Comparison of ENCODE assay signal across 29 mouse cellular contexts in the genomic region with DNA sequence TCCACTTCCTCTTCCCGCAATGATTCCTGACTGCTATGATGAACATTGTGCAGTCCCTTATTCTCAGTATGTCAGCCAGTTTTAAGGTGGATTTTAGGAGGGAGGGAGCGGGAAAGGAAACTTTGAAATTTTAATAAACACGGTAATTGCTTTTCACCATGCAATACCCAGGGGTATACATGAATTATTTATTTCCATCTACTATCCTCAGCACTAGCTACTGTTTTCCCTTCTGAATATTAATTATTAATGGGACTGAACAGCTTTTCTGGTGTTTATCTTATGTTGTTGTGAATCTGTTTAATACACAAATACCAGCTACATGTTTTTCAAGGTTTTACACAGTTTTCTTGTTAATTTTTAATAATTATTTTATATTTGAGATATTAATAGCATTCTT. TPM values are rescaled to one million over a fixed set of nuclear protein-coding genes. Genes with fewer than 3 reads are reported as not detected.
DNase-seq lines count a peak whose midpoint lies in the region; ATAC-seq lines count a peak whose summit lies in the region.
"Had no signal": no experiment of that assay in that cellular context is flagged by ENCODE, and none has a peak within 500 bp of the region (broad histone marks: within the 10 kb centered on the region; RNA-seq: fewer than 3 reads in every experiment).

No protein-coding gene starts in this region.

- no peaks in the 10 kb centered on the region for H3K9me3 ChIP-seq in midbrain, embryonic 13.5 days
- H3K9me3 ChIP-seq in midbrain, embryonic 11.5 days (ENCODE audit: control insufficient read depth, low read length), result no peaks in the 10 kb centered on the region
- H3K9me3 ChIP-seq in hindbrain, embryonic 13.5 days, result no peaks in the 10 kb centered on the region
- H3K9me3 ChIP-seq in midbrain, embryonic 16.5 days (replicated peaks; ENCODE audit: control insufficient read depth, low read length, poor library complexity, severe bottlenecking), result no peaks in the 10 kb centered on the region
- H3K9me3 ChIP-seq: forebrain, embryonic 10.5 days; heart, embryonic 15.5 days; intestine, embryonic 15.5 days; limb, embryonic 10.5 days; liver, embryonic 15.5 days; lung, embryonic 15.5 days had no signal

- H3K36me3 ChIP-seq in midbrain, embryonic 13.5 days, result no peaks in the 10 kb centered on the region
- H3K36me3 ChIP-seq in midbrain, embryonic 11.5 days (ENCODE audit: control insufficient read depth, insufficient read depth, low read length), result no peaks in the 10 kb centered on the region
- no peaks in the 10 kb centered on the region for H3K36me3 ChIP-seq in hindbrain, embryonic 13.5 days
- no peaks in the 10 kb centered on the region for H3K36me3 ChIP-seq in midbrain, embryonic 16.5 days (ENCODE audit: control insufficient read depth, insufficient read depth, low read length)
- H3K36me3 ChIP-seq: forebrain, embryonic 10.5 days; G1E; heart, embryonic 15.5 days; intestine, embryonic 15.5 days; limb, embryonic 10.5 days; liver, embryonic 15.5 days; lung, embryonic 15.5 days had no signal

- DNase-seq in midbrain, embryonic 11.5 days (ENCODE audit: low spot score, missing footprints), result no peak
- DNase-seq in gastrocnemius, postnatal 10 days, result no peak
- no peak for DNase-seq in thymus, postnatal 36 days
- DNase-seq in heart, postnatal 10 days, result no peak
- DNase-seq: adrenal gland, adult 2 months; cerebellum, adult 18-20 months; cerebellum, postnatal 14 days; forebrain, postnatal 0 days; heart, postnatal 4 days; kidney, adult 9 months; kidney, postnatal 14 days; liver; lung, postnatal 36 days; right cerebral cortex, adult 18-20 months; right cerebral cortex, postnatal 4 days; thymus, postnatal 25 days had no signal

- H3K4me3 ChIP-seq in midbrain, embryonic 13.5 days (replicated peaks), result no peak overlapping the region
- H3K4me3 ChIP-seq in midbrain, embryonic 11.5 days (ENCODE audit: low read depth, low read length), result no peak overlapping the region
- H3K4me3 ChIP-seq in hindbrain, embryonic 13.5 days, result no peak overlapping the region
- H3K4me3 ChIP-seq in midbrain, embryonic 16.5 days (ENCODE audit: low read depth, low read length), result no peak overlapping the region
- H3K4me3 ChIP-seq: forebrain, embryonic 10.5 days; heart, embryonic 15.5 days; intestine, embryonic 15.5 days; limb, embryonic 10.5 days; liver, embryonic 15.5 days; lung, embryonic 15.5 days; myocyte had no signal

- no peak overlapping the region for H3K9ac ChIP-seq in midbrain, embryonic 13.5 days (replicated peaks)
- H3K9ac ChIP-seq in midbrain, embryonic 11.5 days (ENCODE audit: low read length), result no peak overlapping the region
- no peak overlapping the region for H3K9ac ChIP-seq in hindbrain, embryonic 13.5 days
- H3K9ac ChIP-seq in midbrain, embryonic 16.5 days (ENCODE audit: low read depth, low read length), result no peak overlapping the region
- H3K9ac ChIP-seq: forebrain, postnatal 0 days; heart, embryonic 15.5 days; intestine, embryonic 15.5 days; liver, embryonic 15.5 days; lung, embryonic 15.5 days had no signal

- no peaks in the 10 kb centered on the region for H3K4me1 ChIP-seq in midbrain, embryonic 13.5 days (replicated peaks)
- no peaks in the 10 kb centered on the region for H3K4me1 ChIP-seq in midbrain, embryonic 11.5 days (ENCODE audit: control insufficient read depth, insufficient read depth, low read length)
- 0 out of 2 replicates have a peak, but pooled peaks cover 2% of the 10 kb centered on the region for H3K4me1 ChIP-seq in hindbrain, embryonic 13.5 days (replicated peaks)
- H3K4me1 ChIP-seq in midbrain, embryonic 16.5 days (ENCODE audit: control insufficient read depth, insufficient read depth, low read length), result no peaks in the 10 kb centered on the region
- H3K4me1 ChIP-seq: intestine, embryonic 15.5 days; limb, embryonic 10.5 days; liver, embryonic 15.5 days had no signal

- intact Hi-C loops in heart, postnatal 10 days (cut with DNase I), result no loop called here

- H3K27me3 ChIP-seq in midbrain, embryonic 13.5 days, result no peaks in the 10 kb centered on the region
- no peaks in the 10 kb centered on the region for H3K27me3 ChIP-seq in midbrain, embryonic 11.5 days (ENCODE audit: control insufficient read depth, insufficient read depth, low read length)
- no peaks in the 10 kb centered on the region for H3K27me3 ChIP-seq in hindbrain, embryonic 13.5 days
- no peaks in the 10 kb centered on the region for H3K27me3 ChIP-seq in midbrain, embryonic 16.5 days (ENCODE audit: control insufficient read depth, insufficient read depth, low read depth, low read length)
- H3K27me3 ChIP-seq: heart, embryonic 15.5 days; intestine, embryonic 15.5 days; liver, embryonic 15.5 days; lung, embryonic 15.5 days; Patski had no signal

- peak; percentile 76; the same call in 1 of the 2 replicates for ATAC-seq in midbrain, embryonic 13.5 days
- ATAC-seq in midbrain, embryonic 11.5 days (ENCODE audit: low FRiP score), result no peak
- ATAC-seq in hindbrain, embryonic 13.5 days (ENCODE audit: low FRiP score), result peak; percentile 61; the same call in 1 of the 2 replicates
- peak; percentile 86 for ATAC-seq in midbrain, embryonic 16.5 days
- ATAC-seq: forebrain, postnatal 0 days; intestine, embryonic 15.5 days; Patski had no signal

- H3K4me2 ChIP-seq in midbrain, embryonic 13.5 days (replicated peaks), result no peak overlapping the region
- no peak overlapping the region for H3K4me2 ChIP-seq in midbrain, embryonic 11.5 days
- H3K4me2 ChIP-seq in hindbrain, embryonic 13.5 days, result no peak overlapping the region
- no peak overlapping the region for H3K4me2 ChIP-seq in midbrain, embryonic 16.5 days (ENCODE audit: low read length)
- H3K4me2 ChIP-seq: heart, embryonic 15.5 days; intestine, embryonic 15.5 days; liver, embryonic 15.5 days; lung, embryonic 15.5 days had no signal

- 61% methylated on average over 3 of the region's 3 CpGs for WGBS in midbrain, embryonic 13.5 days
- WGBS in midbrain, embryonic 11.5 days, result 84% methylated on average over 3 of the region's 3 CpGs
- WGBS in hindbrain, embryonic 13.5 days, result 67% methylated on average over 3 of the region's 3 CpGs
- 59% methylated on average over 3 of the region's 3 CpGs for WGBS in midbrain, embryonic 16.5 days

- H3K27ac ChIP-seq in midbrain, embryonic 13.5 days, result no peak overlapping the region
- H3K27ac ChIP-seq in midbrain, embryonic 11.5 days (ENCODE audit: low read depth, low read length), result no peak overlapping the region
- no peak overlapping the region for H3K27ac ChIP-seq in hindbrain, embryonic 13.5 days
- H3K27ac ChIP-seq in midbrain, embryonic 16.5 days (ENCODE audit: low read length), result no peak overlapping the region
- H3K27ac ChIP-seq: forebrain, embryonic 10.5 days; heart, embryonic 15.5 days; intestine, embryonic 15.5 days; limb, embryonic 10.5 days; liver, embryonic 15.5 days; lung, embryonic 15.5 days had no signal

RNA-seq across cellular contexts. Expression of gene Serpinb8, which starts 4.9 kb away (rescaled TPM):
- polyA plus RNA-seq in midbrain, embryonic 13.5 days (2015; fragmentation: Nextera tagmentation; extraction: Ambion mirVana), result 0.21 and 0.36 TPM in 2 replicates
- 0.18 and 0.49 TPM in 2 replicates for polyA plus RNA-seq in midbrain, embryonic 11.5 days (2014; fragmentation: Nextera tagmentation; extraction: Ambion mirVana)
- 0.72 and 0.86 TPM in 2 replicates for polyA plus RNA-seq in hindbrain, embryonic 13.5 days (2015; fragmentation: Nextera tagmentation; extraction: Ambion mirVana)
- polyA plus RNA-seq in midbrain, embryonic 16.5 days (2015; fragmentation: Nextera tagmentation; extraction: Ambion mirVana), result 0.30 and 0.39 TPM in 2 replicates
- 1 to 10 TPM; 3.6 to 5.2 TPM for total RNA-seq in gastrocnemius, postnatal 10 days (2021)
- 1 to 10 TPM; 3.1 to 6.3 TPM for total RNA-seq in heart, postnatal 10 days (2021)
- total RNA-seq: megakaryocyte-erythroid progenitor cell, adult 5-6 weeks had no signal
